In the genomic region with DNA sequence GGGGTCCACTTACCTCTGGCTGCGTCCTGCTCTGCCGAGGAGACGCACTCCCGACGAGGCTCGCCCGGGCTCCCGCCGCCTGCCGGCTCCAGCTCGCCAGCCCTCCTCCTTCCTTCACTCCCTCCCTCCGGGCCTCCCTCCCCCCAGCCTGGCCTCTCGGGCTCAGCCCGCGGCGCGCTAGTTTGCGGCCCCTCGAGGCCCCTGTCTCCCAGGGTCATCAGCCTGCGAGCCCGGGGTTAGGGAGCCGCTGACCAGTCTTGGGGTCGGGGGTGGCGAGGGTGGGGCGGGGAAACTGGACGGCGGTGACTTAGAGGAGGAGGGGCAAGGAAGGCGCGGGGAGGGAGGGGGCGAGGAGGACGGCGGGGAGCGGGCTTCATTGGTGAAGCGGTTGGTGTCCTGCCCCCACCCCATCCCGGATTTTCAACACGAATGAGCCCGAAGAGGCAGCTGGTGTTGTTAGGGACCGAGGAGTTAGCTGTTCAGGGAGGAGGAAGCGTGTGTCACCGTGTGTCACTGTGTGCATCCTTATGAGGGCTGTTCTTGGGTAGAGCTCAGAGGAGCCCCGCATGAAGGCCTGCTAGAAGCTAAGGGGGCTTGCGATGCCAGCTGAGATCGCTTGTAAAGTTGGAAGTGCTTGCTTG, we compare ENCODE assay signal across 8 mouse cellular contexts. TPM values are rescaled to one million over a fixed set of nuclear protein-coding genes. Genes with fewer than 3 reads are reported as not detected.
DNase-seq lines count a peak whose midpoint lies in the region; ATAC-seq and TF ChIP-seq lines count a peak whose summit lies in the region.

TSS of gene Gpr162 (minus strand) at position 326 of the 641 bp plus-strand sequence.

- TF ChIP-seq CTCF in bone marrow macrophage, adult 2 months (IDR thresholded peaks at IDR 0.05; ENCODE audit: low read depth, low read length): no peak

- TF ChIP-seq POLR2A in bone marrow macrophage, adult 2 months (IDR thresholded peaks at IDR 0.05; ENCODE audit: borderline replicate concordance, low read depth, low read length): no peak

- peak within 1 kb of the TSS; percentile 80 for H3K9ac ChIP-seq in forebrain, embryonic 11.5 days (ENCODE audit: low read length)
- H3K9ac ChIP-seq in hindbrain, embryonic 11.5 days (ENCODE audit: low read depth, low read length): peak within 1 kb of the TSS; percentile 66

- peak within 1 kb of the TSS; percentile 75 for H3K27ac ChIP-seq in bone marrow macrophage, adult 2 months (ENCODE audit: insufficient read depth, low read depth, low read length)
- peak within 1 kb of the TSS; percentile 38; the same call in 1 of the 2 replicates for H3K27ac ChIP-seq in forebrain, embryonic 11.5 days (ENCODE audit: low read depth, low read length)
- H3K27ac ChIP-seq in hindbrain, embryonic 11.5 days (ENCODE audit: low read depth, low read length): peak within 1 kb of the TSS; percentile 84

- no peaks in the 10 kb centered on the region for H3K36me3 ChIP-seq in forebrain, embryonic 11.5 days (ENCODE audit: control insufficient read depth, insufficient read depth, low read length)
- H3K36me3 ChIP-seq in hindbrain, embryonic 11.5 days (ENCODE audit: control insufficient read depth, insufficient read depth, low read length): no peaks in the 10 kb centered on the region

- H3K27me3 ChIP-seq in forebrain, embryonic 11.5 days (ENCODE audit: control insufficient read depth, insufficient read depth, low read length): no peaks in the 10 kb centered on the region; the same call in 1 of the 2 replicates
- H3K27me3 ChIP-seq in hindbrain, embryonic 11.5 days (ENCODE audit: control insufficient read depth, insufficient read depth, low read length): no peaks in the 10 kb centered on the region

- peak; percentile 88 for DNase-seq in forebrain, embryonic 11.5 days (ENCODE audit: low spot score)
- DNase-seq in hindbrain, embryonic 11.5 days (ENCODE audit: low spot score): peak; percentile 83
- DNase-seq in layer of hippocampus, postnatal 25 days (ENCODE audit: extremely low spot score in 1 of 2, low spot score in 1 of 2): peak; percentile 58
- DNase-seq in lung, postnatal 10 days: peak; percentile 77
- DNase-seq in ovary, postnatal 36 days (ENCODE audit: low spot score): peak; percentile 69
- peak; percentile 42 to 51 for DNase-seq in urinary bladder, postnatal 36 days (ENCODE audit: low spot score in 2 of 2)

- ATAC-seq in CD4-positive, CD25-positive, alpha-beta regulatory T cell, adult 4 months: peak; percentile 63
- ATAC-seq in forebrain, embryonic 11.5 days (replicated peaks; ENCODE audit: low FRiP score): peak; percentile 66
- ATAC-seq in hindbrain, embryonic 11.5 days (ENCODE audit: low FRiP score): peak; percentile 68

- under 1% methylated on average over 43 of the region's 43 CpGs for WGBS in forebrain, embryonic 11.5 days
- WGBS in hindbrain, embryonic 11.5 days: 1% methylated on average over 31 of the region's 43 CpGs

- peaks cover 22% of the 10 kb centered on the region for H3K4me1 ChIP-seq in bone marrow macrophage, adult 2 months (ENCODE audit: control insufficient read depth, insufficient read depth, low read length)
- peaks cover 25% of the 10 kb centered on the region for H3K4me1 ChIP-seq in forebrain, embryonic 11.5 days (replicated peaks; ENCODE audit: control insufficient read depth, insufficient read depth, low read length)
- peaks cover 21% of the 10 kb centered on the region for H3K4me1 ChIP-seq in hindbrain, embryonic 11.5 days (replicated peaks; ENCODE audit: control insufficient read depth, insufficient read depth, low read length)

- peak within 1 kb of the TSS; percentile 92 for H3K4me3 ChIP-seq in bone marrow macrophage, adult 2 months (ENCODE audit: insufficient read depth, low read length)
- peak within 1 kb of the TSS; percentile 52 for H3K4me3 ChIP-seq in forebrain, embryonic 11.5 days (ENCODE audit: low read depth, low read length)
- H3K4me3 ChIP-seq in hindbrain, embryonic 11.5 days (ENCODE audit: low read depth, low read length): peak within 1 kb of the TSS; percentile 50

- H3K4me2 ChIP-seq in forebrain, embryonic 11.5 days (ENCODE audit: low read depth, low read length, severe bottlenecking): peak within 1 kb of the TSS; percentile 97
- peak within 1 kb of the TSS; percentile 80 for H3K4me2 ChIP-seq in hindbrain, embryonic 11.5 days (replicated peaks; ENCODE audit: low read depth, low read length)

- H3K9me3 ChIP-seq in forebrain, embryonic 11.5 days (ENCODE audit: control insufficient read depth, low read length): no peaks in the 10 kb centered on the region
- H3K9me3 ChIP-seq in hindbrain, embryonic 11.5 days (ENCODE audit: control insufficient read depth, low read length): no peaks in the 10 kb centered on the region

RNA-seq across cellular contexts. Expression of gene Gpr162, which starts in this region (rescaled TPM):
- polyA plus RNA-seq in CD4-positive, CD25-positive, alpha-beta regulatory T cell, adult 4 months (2017; shearing (Covaris generic)): not detected
- 43.3 and 52.6 TPM in 2 replicates for polyA plus RNA-seq in bone marrow macrophage, adult 2 months (2012; ENCODE audit: insufficient read depth, insufficient read length, missing spikeins)
- 2.7 and 2.8 TPM in 2 replicates for polyA plus RNA-seq in forebrain, embryonic 11.5 days (2014; fragmentation: Nextera tagmentation; extraction: Ambion mirVana)
- 1.9 and 2.3 TPM in 2 replicates for polyA plus RNA-seq in hindbrain, embryonic 11.5 days (2014; fragmentation: Nextera tagmentation; extraction: Ambion mirVana)
- total RNA-seq in layer of hippocampus, postnatal 25 days (2021): 100 to 1,000 TPM; 184 to 196 TPM

Comparison
In these comparisons a context has a peak if more than half of its experiments do, and no peak if none do; other contexts are left out.
1. Peak in every context shown above with its lines: DNase-seq, ATAC-seq, H3K4me3 ChIP-seq and H3K27ac ChIP-seq.
2. RNA of gene Gpr162 (polyA plus RNA-seq): 43.3 to 52.6 TPM in bone marrow macrophage, adult 2 months; 2.7 to 2.8 TPM in forebrain, embryonic 11.5 days, 1.9 to 2.3 TPM in hindbrain, embryonic 11.5 days and not detected in CD4-positive, CD25-positive, alpha-beta regulatory T cell, adult 4 months; every median in the first group is over 10 times any median in the second.
3. Peak in ATAC-seq in CD4-positive, CD25-positive, alpha-beta regulatory T cell, adult 4 months; RNA of the gene not detected or under 1 TPM.